Mouse (Mus musculus) stomach, embryonic 16.5 days (tissue): ENCODE measurements around the gene Cmbl. TPM values are rescaled to one million over a fixed set of nuclear protein-coding genes. Genes with fewer than 3 reads are reported as not detected.

Experiments
- ATAC-seq: fragments of 200-750 bp; cut with Nextera tagmentation; 2 replicates; pipeline ENCODE4 v1.8.0; 2017; ENCODE audit warnings: moderate number of reproducible peaks, moderate TSS enrichment; ENCODE audit not compliant: insufficient read depth, low FRiP score
- H3K27ac ChIP-seq: fragments of 300-500 bp; sonication (generic); 2 replicates; pipeline ENCODE4 v1.5.1; 2014; ENCODE audit warnings: low read length
- H3K27me3 ChIP-seq: fragments of 300-500 bp; sonication (generic); 2 replicates; pipeline ENCODE4 v1.6.1; 2014; ENCODE audit warnings: low read length, control low read depth, mixed read lengths; ENCODE audit not compliant: control insufficient read depth, insufficient read depth
- H3K36me3 ChIP-seq: fragments of 300-500 bp; sonication (generic); 2 replicates; pipeline ENCODE4 v1.6.1; 2014; ENCODE audit warnings: low read length; ENCODE audit not compliant: control insufficient read depth, insufficient read depth
- H3K4me1 ChIP-seq: fragments of 300-500 bp; sonication (generic); 2 replicates; pipeline ENCODE4 v1.6.1; 2014; ENCODE audit warnings: low read length, control low read depth, mixed read lengths; ENCODE audit not compliant: control insufficient read depth, insufficient read depth
- H3K4me2 ChIP-seq: fragments of 300-500 bp; sonication (generic); 2 replicates; pipeline ENCODE4 v1.6.1; 2014; ENCODE audit warnings: low read depth, low read length, mixed read lengths
- H3K4me3 ChIP-seq: fragments of 300-500 bp; sonication (generic); replicated peaks from 2 replicates; pipeline ENCODE4 v1.5.1; 2014; ENCODE audit warnings: mild to moderate bottlenecking, low read length
- H3K9ac ChIP-seq: fragments of 300-500 bp; sonication (generic); 2 replicates; pipeline ENCODE4 v1.6.1; 2014; ENCODE audit warnings: low read length
- H3K9me3 ChIP-seq: fragments of 300-500 bp; sonication (generic); replicated peaks from 2 replicates; pipeline ENCODE4 v1.6.1; 2016; ENCODE audit warnings: low read length, control low read depth; ENCODE audit not compliant: control insufficient read depth
- WGBS: fragments of 180-500 bp; shearing (Covaris S2); extraction: QIAGEN DNeasy Blood & Tissue Kit; methylation state at CpG from one replicate; pipeline ENCODE4 v1.1.7; 2014; 5-methylcytosine and 5-hydroxymethylcytosine counted together
- polyA plus RNA-seq: library from polyadenylated mRNA; unstranded; fragments of >200 nt; fragmentation: Nextera tagmentation; extraction: Ambion mirVana; gene quantifications from 2 replicates; pipeline ENCODE4 v1.2.1, GENCODE M21; 2015

Cmbl gene
- 21.7 and 24.3 TPM in 2 replicates for polyA plus RNA-seq

- no peak within 1 kb of the TSS for H3K4me2 ChIP-seq
- 51% methylated on average over 5 of the region's 5 CpGs for WGBS
Observed at GRCm38 (mm10) chr15:31565184-31565583, at the start of gene Cmbl. Gene Cmbl (plus strand): TSS chr15:31565389.

DNA sequence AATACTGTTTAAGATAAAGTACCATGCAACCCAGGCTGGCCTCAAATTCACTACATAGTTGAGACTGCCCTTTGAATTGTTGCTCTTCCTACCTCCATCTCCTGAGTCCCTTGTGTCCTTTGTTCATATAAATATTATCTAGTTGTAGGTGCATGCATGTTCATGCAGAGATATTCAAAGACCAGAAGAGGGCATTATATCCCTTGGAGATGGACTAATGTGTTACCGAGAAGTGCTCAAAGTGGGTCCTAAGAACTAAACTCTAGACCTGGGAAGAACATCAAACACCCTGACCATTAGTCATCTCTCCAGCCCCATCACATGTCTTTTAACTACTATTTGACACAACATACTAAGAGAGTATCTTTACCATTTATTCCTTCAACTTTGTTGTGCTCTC, 48.0 kb upstream of the Cmbl start:
- Histone ChIP-seq H3K4me2 (no peak overlapping the region), H3K4me3 (no peak overlapping the region), H3K4me1 (no peaks in the 10 kb centered on the region), H3K9ac (no peak overlapping the region), H3K27me3 (no peaks in the 10 kb centered on the region), H3K9me3 (no peaks in the 10 kb centered on the region), H3K27ac (no peak overlapping the region), H3K36me3 (no peaks in the 10 kb centered on the region)
- ATAC-seq: no peak
- WGBS: 87% methylated on average over 1 of the region's 1 CpGs

More at GRCm38 (mm10) chr15:31565184-31565583, at the start of gene Cmbl:
- H3K36me3 ChIP-seq: no peaks in the 10 kb centered on the region
- H3K27me3 ChIP-seq: no peaks in the 10 kb centered on the region
- no peaks in the 10 kb centered on the region for H3K9me3 ChIP-seq
- H3K4me3 ChIP-seq: no peak within 1 kb of the TSS
- peaks cover 19% of the 10 kb centered on the region for H3K4me1 ChIP-seq
- no peak for ATAC-seq
- no peak within 1 kb of the TSS for H3K27ac ChIP-seq
- H3K9ac ChIP-seq: no peak within 1 kb of the TSS

DNA sequence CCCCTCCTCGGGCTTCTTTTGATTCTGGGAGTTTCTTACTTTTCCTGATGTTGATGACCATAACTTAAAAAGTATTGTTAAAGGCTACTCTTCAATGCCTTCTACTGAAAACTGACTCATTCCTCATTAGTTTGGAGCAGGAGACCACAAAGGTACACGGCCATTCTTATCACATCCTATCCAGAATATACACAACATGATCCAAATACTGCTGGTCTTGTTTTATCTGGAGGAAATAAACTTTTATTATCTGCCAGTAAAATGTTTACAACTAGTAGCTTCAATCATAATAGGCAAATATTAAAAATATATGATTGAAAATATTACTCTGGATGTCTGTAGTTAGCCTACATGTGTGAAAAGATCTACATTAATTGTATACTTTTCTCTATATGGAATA, 46.8 kb upstream of the Cmbl start:
- H3K9ac ChIP-seq: no peak overlapping the region

DNA sequence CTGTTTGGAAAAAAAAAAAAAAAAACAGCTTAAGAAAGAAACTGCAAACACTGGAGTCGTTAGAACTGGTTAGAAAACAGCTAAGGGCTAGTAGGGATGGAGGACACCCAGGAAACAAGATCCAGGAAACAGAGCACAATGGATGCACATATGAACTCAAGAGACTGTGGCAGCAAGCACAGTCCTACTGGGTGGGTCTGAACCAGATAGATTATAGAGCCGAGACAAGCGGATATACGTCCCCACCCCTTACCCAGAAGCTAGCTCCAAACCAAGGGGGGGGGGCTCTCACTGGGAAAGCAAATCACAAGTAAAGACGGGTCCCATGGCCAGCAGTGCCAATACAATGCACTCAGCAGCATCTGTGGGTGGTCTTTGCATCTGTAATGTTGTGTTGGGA, 46.2 kb upstream of the Cmbl start:
- ATAC-seq: no peak
- H3K27me3 ChIP-seq: no peaks in the 10 kb centered on the region
- no peak overlapping the region for H3K4me2 ChIP-seq
- H3K4me1 ChIP-seq: peaks cover 8% of the 10 kb centered on the region
- 70% methylated on average over 5 of the region's 5 CpGs for WGBS
- H3K9me3 ChIP-seq: no peaks in the 10 kb centered on the region
- no peaks in the 10 kb centered on the region for H3K36me3 ChIP-seq
- H3K9ac ChIP-seq: no peak overlapping the region
- no peak overlapping the region for H3K4me3 ChIP-seq
- H3K27ac ChIP-seq: no peak overlapping the region

More for the DNA sequence above, 46.8 kb upstream of the Cmbl start:
- no peak overlapping the region for H3K4me2 ChIP-seq
- H3K27me3 ChIP-seq: no peaks in the 10 kb centered on the region
- WGBS: 69% methylated on average over 2 of the region's 2 CpGs
- H3K4me1 ChIP-seq: peaks cover 8% of the 10 kb centered on the region
- no peak overlapping the region for H3K4me3 ChIP-seq
- H3K9me3 ChIP-seq: no peaks in the 10 kb centered on the region
- no peak for ATAC-seq
- H3K36me3 ChIP-seq: no peaks in the 10 kb centered on the region
- H3K27ac ChIP-seq: no peak overlapping the region

DNA sequence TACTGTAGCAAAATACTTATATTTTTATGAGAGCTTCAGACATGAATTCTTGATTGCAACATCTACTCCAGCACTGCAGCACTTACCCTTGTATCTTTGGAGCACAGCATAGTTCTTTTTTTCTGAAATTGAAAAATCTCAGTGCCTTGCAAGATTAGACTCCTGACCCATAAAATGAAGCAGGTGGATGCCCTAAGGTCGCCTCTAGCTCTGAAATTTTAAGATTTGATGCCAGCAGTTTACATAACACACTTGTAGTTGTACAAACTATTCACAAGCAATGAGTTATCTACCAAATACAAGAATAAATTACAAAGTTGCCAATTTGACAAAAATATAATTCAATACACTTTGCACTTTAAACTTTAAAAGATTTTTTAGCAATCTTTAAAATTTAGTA, 38.7 kb upstream of the Cmbl start:
- Histone ChIP-seq H3K9ac (no peak overlapping the region), H3K27me3 (no peaks in the 10 kb centered on the region), H3K36me3 (0 out of 2 replicates have a peak, but pooled peaks cover 8% of the 10 kb centered on the region), H3K4me1 (peaks cover 14% of the 10 kb centered on the region), H3K4me3 (no peak overlapping the region), H3K4me2 (no peak overlapping the region), H3K27ac (no peak overlapping the region), H3K9me3 (peaks cover 5% of the 10 kb centered on the region; the same call in 1 of the 2 replicates)
- no peak for ATAC-seq
- 92% methylated on average over 1 of the region's 1 CpGs for WGBS

DNA sequence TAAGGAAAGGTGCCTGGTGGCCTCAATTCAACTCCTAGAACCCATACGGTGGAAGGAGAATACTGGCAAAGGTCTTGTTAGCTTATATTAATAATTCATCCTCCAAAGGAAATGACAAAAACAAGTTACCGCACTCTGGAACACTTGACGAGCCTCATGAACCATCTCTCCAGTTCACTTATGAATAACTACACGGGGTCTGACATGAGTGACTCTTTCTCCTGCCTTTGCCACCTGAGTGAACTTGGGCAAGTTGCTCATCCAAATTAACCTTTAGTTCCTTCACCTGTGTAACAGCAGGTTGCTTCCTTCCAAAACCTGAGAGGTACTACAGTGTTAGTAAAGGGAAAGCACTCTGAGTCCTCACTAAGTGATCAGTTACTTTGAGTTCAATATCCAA, 36.7 kb upstream of the Cmbl start:
- 0 out of 2 replicates have a peak, but pooled peaks cover 8% of the 10 kb centered on the region for H3K36me3 ChIP-seq
- H3K9ac ChIP-seq: no peak overlapping the region
- peaks cover 8% of the 10 kb centered on the region for H3K4me1 ChIP-seq
- no peak overlapping the region for H3K4me3 ChIP-seq
- H3K27ac ChIP-seq: no peak overlapping the region
- H3K9me3 ChIP-seq: peaks cover 5% of the 10 kb centered on the region; the same call in 1 of the 2 replicates
- ATAC-seq: no peak
- no peak overlapping the region for H3K4me2 ChIP-seq
- H3K27me3 ChIP-seq: no peaks in the 10 kb centered on the region
- 90% methylated on average over 4 of the region's 4 CpGs for whole genome bisulfite sequencing

DNA sequence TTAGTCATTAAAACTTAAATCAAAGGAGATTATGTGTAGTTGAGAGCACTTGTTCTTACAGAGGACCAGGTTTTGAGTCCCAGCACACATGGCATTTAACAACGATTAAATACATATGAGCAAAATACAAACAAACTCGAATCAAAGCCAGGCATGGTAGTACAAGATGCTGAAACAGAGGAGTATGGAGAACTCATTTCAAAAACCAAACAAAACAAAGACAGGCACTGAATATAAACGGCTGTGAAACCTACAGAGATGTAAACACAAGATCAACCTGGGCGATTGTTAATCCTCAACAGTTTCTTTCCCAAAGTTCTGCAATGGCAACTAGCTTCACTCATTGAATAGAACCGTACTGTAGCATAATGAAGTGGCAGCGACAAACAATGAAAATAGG, 36.1 kb upstream of the Cmbl start:
- Histone ChIP-seq H3K27ac (no peak overlapping the region), H3K4me1 (peaks cover 8% of the 10 kb centered on the region), H3K4me3 (peak overlapping the region; percentile 92), H3K9me3 (peaks cover 5% of the 10 kb centered on the region; the same call in 1 of the 2 replicates), H3K27me3 (no peaks in the 10 kb centered on the region), H3K9ac (peak overlapping the region; percentile 50; the same call in 1 of the 2 replicates), H3K36me3 (0 out of 2 replicates have a peak, but pooled peaks cover 8% of the 10 kb centered on the region), H3K4me2 (peak overlapping the region; percentile 77)
- no peak for ATAC-seq
- WGBS: 21% methylated on average over 6 of the region's 6 CpGs

GRCm38 (mm10) chr15:31529811-31530658, 35.2 kb upstream of the Cmbl start:
- peak overlapping the region; percentile 96 for H3K9ac ChIP-seq
- ATAC-seq: peak; percentile 52
- H3K4me3 ChIP-seq: peak overlapping the region; percentile 92
- H3K27me3 ChIP-seq: no peaks in the 10 kb centered on the region
- H3K27ac ChIP-seq: peak overlapping the region; percentile 97
- H3K36me3 ChIP-seq: 0 out of 2 replicates have a peak, but pooled peaks cover 8% of the 10 kb centered on the region
- H3K9me3 ChIP-seq: peaks cover 5% of the 10 kb centered on the region; the same call in 1 of the 2 replicates
- peak overlapping the region; percentile 77 for H3K4me2 ChIP-seq
- WGBS: under 1% methylated on average over 45 of the region's 56 CpGs
- peaks cover 5% of the 10 kb centered on the region for H3K4me1 ChIP-seq
